Mouse (Mus musculus): ENCODE results near the gene Sod3. TPM values are rescaled to one million over a fixed set of nuclear protein-coding genes. Genes with fewer than 3 reads are reported as not detected.

The Sod3 gene
- total and polyA plus RNA-seq, 3 experiments = not detected

DNA sequence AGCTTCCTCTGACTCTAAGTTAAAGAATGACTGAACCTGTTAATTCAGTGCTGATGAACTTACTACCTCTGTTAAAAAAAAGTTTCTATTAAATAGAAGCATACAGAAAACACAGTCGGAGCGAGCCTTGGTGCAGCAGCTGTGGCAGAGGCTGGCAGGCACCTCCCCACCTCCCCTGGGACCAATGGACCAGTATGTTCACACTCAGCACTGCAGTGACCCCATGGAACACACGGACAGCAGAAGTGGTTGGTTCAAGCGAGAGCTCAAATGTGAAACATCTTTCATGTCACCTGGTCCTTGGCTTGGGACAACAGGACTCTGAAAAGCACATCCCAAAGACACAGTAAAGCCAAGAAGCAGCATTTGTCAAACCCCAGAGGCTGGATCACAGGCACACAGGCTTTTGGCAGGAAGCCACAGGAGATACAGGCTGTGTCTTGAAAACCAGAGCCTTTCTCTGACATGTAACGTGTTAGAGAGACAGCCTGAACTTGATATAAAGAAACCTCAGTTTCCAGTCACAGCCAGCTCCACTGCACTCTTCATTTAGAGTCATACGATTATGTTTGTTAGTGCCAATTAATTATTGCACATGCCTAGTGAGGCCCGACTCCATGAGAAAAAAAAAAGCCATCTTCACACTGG lies 45.2 kb downstream of the Sod3 start:
- Histone ChIP-seq H3K36me3 (ENCODE audit: control insufficient read depth in 1 of 2, insufficient read depth in 2 of 2, low read length in 2 of 2) (no peaks in the 10 kb centered on the region), H3K4me1 (ENCODE audit: control insufficient read depth in 1 of 2, insufficient read depth in 2 of 2, low read length in 2 of 2) (no peaks in the 10 kb centered on the region), H3K79me2 (ENCODE audit: control insufficient read depth, insufficient read depth, low read length, poor library complexity) (no peaks in the 10 kb centered on the region), H3K27me3 (ENCODE audit: control insufficient read depth in 1 of 2, insufficient read depth in 2 of 2, low read length in 2 of 2) (no peaks in the 10 kb centered on the region), H3K9ac (ENCODE audit: control insufficient read depth, low read depth, low read length, poor library complexity, severe bottlenecking) (no peak overlapping the region), H3K27ac (ENCODE audit: control insufficient read depth, low read depth, low read length) (no peak overlapping the region), H3K4me3 (ENCODE audit: control insufficient read depth in 1 of 2, insufficient read depth in 1 of 2, low read depth in 2 of 2, low read length in 2 of 2) (no peak overlapping the region), H3K9me3 (replicated peaks; ENCODE audit: insufficient read depth, low read length) (no peaks in the 10 kb centered on the region)
- TF ChIP-seq USF2 (IDR thresholded peaks at IDR 0.05; ENCODE audit: borderline replicate concordance in 1 of 2, insufficient read depth in 1 of 2, low read depth in 1 of 2, low read length in 2 of 2) = no peak
- no peak for TF ChIP-seq ZNF384 (IDR thresholded peaks at IDR 0.05; ENCODE audit: low read depth, low read length)
- TF ChIP-seq RCOR1 (IDR thresholded peaks at IDR 0.05; ENCODE audit: low read depth, low read length) = no peak
- no peak for TF ChIP-seq BHLHE40 (IDR thresholded peaks at IDR 0.05; ENCODE audit: borderline replicate concordance, low read depth, low read length)
- no peak for TF ChIP-seq NRF1 (IDR thresholded peaks at IDR 0.05; ENCODE audit: insufficient read depth, low read depth, low read length, poor library complexity, severe bottlenecking)
- no peak for TF ChIP-seq SIN3A (IDR thresholded peaks at IDR 0.05; ENCODE audit: low read length)
- DNase-seq (ENCODE audit: low read depth, low spot score) = no peak

DNA sequence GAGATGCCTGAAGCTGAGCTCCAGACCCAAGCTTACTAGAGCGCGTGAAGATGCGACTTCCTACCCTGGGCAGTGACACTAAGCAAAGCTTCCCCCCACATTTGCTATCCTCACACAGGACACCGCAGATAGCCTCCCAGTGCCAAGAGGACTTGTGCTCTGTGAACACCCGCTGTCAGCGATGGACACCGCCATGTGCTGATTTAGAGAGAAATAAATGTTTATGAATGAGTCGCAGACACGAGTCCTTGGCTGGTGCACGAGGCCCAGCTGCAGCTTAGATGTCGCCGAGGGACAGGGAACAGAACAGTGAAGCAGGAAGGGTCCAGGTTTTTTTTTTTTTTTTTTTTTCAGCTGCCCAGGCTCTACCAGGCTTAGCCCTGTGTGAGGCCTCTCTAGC lies 46.6 kb downstream of the Sod3 start:
- DNase-seq (ENCODE audit: low read depth, low spot score) = no peak
- TF ChIP-seq USF2 (IDR thresholded peaks at IDR 0.05; ENCODE audit: borderline replicate concordance in 1 of 2, insufficient read depth in 1 of 2, low read depth in 1 of 2, low read length in 2 of 2) (no peak), HCFC1 (IDR thresholded peaks at IDR 0.05; ENCODE audit: low read depth, low read length) (no peak), USF1 (IDR thresholded peaks at IDR 0.05; ENCODE audit: low read depth, low read length) (no peak), MAX (IDR thresholded peaks at IDR 0.05; ENCODE audit: low read length) (no peak), POLR2A (IDR thresholded peaks at IDR 0.05; ENCODE audit: control insufficient read depth in 1 of 2, insufficient read depth in 1 of 2, low read depth in 1 of 2, low read length in 2 of 2, poor library complexity in 1 of 2) (no peak), GABPA (IDR thresholded peaks at IDR 0.05; ENCODE audit: low read depth, low read length) (no peak), EP300 (IDR thresholded peaks at IDR 0.05; ENCODE audit: low read depth in 1 of 2, low read length in 2 of 2) (no peak), MYC (IDR thresholded peaks at IDR 0.05; ENCODE audit: low read depth, low read length) (no peak), POLR2AphosphoS5 (IDR thresholded peaks at IDR 0.05; ENCODE audit: borderline replicate concordance, low read depth, low read length) (no peak), GATA1 (IDR thresholded peaks at IDR 0.05; ENCODE audit: low read depth, low read length) (no peak), ZC3H11A (IDR thresholded peaks at IDR 0.05; ENCODE audit: low read depth, low read length) (no peak), RCOR1 (IDR thresholded peaks at IDR 0.05; ENCODE audit: low read depth, low read length) (no peak)
- Histone ChIP-seq H3K4me1 (ENCODE audit: control insufficient read depth in 1 of 2, insufficient read depth in 2 of 2, low read length in 2 of 2) (no peaks in the 10 kb centered on the region), H3K4me3 (ENCODE audit: control insufficient read depth in 1 of 2, insufficient read depth in 1 of 2, low read depth in 2 of 2, low read length in 2 of 2) (no peak overlapping the region), H3K27ac (ENCODE audit: control insufficient read depth, low read depth, low read length) (no peak overlapping the region), H3K9me3 (replicated peaks; ENCODE audit: insufficient read depth, low read length) (no peaks in the 10 kb centered on the region), H3K9ac (ENCODE audit: control insufficient read depth, low read depth, low read length, poor library complexity, severe bottlenecking) (no peak overlapping the region), H3K36me3 (ENCODE audit: control insufficient read depth in 1 of 2, insufficient read depth in 2 of 2, low read length in 2 of 2) (no peaks in the 10 kb centered on the region), H3K79me2 (ENCODE audit: control insufficient read depth, insufficient read depth, low read length, poor library complexity) (no peaks in the 10 kb centered on the region), H3K27me3 (ENCODE audit: control insufficient read depth in 1 of 2, insufficient read depth in 2 of 2, low read length in 2 of 2) (no peaks in the 10 kb centered on the region)

Data from MEL (cell line).